Mouse (Mus musculus) heart, postnatal 25 days (tissue): ENCODE results near the gene Myom1. TPM values are rescaled to one million over a fixed set of nuclear protein-coding genes. Genes with fewer than 3 reads are reported as not detected.

ENCODE experiments used
- DNase-seq: peaks from one replicate; pipeline ENCODE4 v3.0.0; 2022; ENCODE audit warnings: low spot score
- intact Hi-C: fragments of 180-260 bp; cut with DNase I; formaldehyde crosslinking; loops from one replicate; pipeline ENCODE4 v1.15.1; 2025
- total RNA-seq, 2 experiments: library from RNA; stranded (reverse); gene quantifications; 2 replicates each; pipeline ENCODE4 v1.2.3; 2021

Gene Myom1
- total RNA-seq, 2 experiments from 2014 or later, result 1,192 to 1,218 TPM

DNA sequence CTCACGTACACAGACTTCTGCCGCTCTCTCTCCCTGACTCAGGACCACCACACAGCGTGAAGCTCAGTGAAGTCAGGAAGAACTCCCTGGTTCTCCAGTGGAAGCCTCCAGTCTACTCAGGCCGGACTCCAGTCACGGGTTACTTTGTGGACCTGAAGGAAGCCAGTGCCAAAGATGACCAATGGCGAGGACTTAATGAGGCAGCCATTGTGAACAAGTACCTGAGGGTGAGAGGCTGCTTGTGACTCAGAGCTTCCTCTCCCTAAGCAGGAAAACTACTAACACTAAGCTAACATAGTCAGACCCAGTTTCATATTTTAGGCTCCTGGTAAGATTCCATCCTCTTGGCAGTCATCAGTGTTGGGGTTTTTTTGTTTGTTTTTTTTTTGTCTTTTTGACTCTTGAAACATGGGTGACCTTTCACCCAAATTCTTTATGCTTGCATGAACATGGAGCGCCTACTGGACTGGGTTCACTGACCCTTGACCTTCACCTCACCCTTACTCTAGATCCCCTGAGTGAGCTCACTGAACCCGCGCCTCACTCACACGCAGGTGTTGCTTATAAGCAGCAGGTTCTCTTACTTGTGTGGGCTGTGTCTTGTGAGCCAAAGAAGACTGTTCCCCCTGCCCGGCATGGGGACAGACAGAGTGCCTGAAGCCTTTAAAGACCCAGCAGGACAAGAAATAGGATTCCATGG is 87.5 kb downstream of the Myom1 start:
- DNase-seq, result no peak
- intact Hi-C loops, result no loop called here

- intact Hi-C loops, result no loop called here
- no peak for DNase-seq
Observed at GRCm38 (mm10) chr17:71091024-71091423, 88.6 kb downstream of the Myom1 start.

DNA sequence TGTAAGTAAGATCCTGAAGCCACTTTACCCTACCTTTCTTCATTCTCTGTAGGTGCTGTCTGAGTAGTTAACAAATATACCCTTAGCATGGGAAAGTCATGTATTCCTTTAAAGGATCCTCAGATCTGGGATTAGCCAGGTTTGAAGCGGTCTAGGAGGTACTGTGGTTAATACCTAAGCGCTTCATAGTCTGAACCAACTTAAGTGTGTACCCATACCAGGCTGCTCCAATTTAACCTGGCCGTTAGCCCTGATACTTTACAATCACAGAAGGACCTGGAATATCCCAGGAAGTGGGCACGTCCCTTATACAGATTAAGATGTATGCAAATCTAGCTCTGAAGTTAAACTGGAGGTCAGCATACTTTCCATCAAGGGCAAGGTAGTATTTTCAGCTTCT is 89.9 kb downstream of the Myom1 start:
- DNase-seq, result no peak
- intact Hi-C loops, result no loop called here

GRCm38 (mm10) chr17:71093793-71094192 is 91.4 kb downstream of the Myom1 start:
- intact Hi-C loops, result no loop called here

GRCm38 (mm10) chr17:71094438-71094837 is 92.0 kb downstream of the Myom1 start:
- intact Hi-C loops, result no loop called here
- no peak for DNase-seq

More at GRCm38 (mm10) chr17:71093793-71094192, 91.4 kb downstream of the Myom1 start:
- DNase-seq, result no peak

DNA sequence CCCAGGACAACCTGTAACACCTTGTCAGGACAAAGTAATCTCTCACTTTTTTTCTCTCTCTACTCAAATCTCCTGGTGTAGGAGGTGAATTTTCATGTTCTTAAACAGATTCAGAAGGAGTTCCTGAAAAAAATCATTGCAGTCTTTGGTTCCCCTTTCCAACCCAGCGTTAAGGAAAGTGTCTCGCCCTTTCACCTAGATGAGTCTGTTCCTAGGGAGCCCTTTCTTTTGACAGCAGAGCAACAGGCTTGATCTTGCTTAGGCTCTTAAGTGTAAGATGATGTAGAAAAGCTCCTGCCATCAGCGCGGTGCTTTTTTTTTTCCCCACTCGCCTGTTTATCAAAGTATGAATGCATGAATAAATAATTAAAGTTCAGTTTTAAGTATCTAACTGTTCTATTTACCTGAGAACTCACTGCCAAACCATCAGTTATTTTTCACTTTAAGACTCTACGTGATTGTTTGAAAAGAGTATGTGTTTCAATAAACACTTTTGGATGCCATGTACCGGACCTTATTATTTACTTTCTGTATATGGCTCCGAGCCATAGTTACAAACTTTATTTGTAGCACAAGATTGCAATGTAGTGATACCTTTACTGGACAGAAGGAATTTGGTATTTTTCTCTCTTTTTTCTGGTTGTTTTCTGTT is 94.2 kb downstream of the Myom1 start:
- no peak for DNase-seq
- intact Hi-C loops, result no loop called here

DNA sequence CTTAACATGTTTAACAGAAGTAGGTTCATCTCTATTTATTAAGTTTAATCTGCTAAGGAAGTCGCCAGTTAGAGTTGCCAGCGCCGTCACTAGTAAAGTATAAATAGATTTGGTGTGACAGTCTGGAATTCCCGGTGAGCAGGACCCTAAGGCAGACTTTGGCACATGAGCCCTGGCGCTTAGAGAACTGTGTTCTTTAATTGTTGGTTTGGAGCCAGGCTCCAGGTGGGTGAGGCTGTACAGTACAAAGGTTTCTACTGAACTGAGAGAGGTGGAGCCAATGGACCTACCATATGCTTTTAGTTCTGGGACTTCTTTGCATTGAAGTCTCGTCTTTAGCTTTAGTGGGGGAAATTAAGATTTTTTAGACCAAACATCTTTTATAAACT is 94.8 kb downstream of the Myom1 start:
- intact Hi-C loops, result no loop called here
- DNase-seq, result no peak

- no peak for DNase-seq
- intact Hi-C loops, result no loop called here
Observed at GRCm38 (mm10) chr17:71098606-71099005, 96.2 kb downstream of the Myom1 start.

- DNase-seq, result no peak
- intact Hi-C loops, result no loop called here
Observed at GRCm38 (mm10) chr17:71102571-71103551, 100.4 kb downstream of the Myom1 start.

- no peak for DNase-seq
- intact Hi-C loops, result no loop called here
Observed at GRCm38 (mm10) chr17:71105297-71105696, 102.9 kb downstream of the Myom1 start.

DNA sequence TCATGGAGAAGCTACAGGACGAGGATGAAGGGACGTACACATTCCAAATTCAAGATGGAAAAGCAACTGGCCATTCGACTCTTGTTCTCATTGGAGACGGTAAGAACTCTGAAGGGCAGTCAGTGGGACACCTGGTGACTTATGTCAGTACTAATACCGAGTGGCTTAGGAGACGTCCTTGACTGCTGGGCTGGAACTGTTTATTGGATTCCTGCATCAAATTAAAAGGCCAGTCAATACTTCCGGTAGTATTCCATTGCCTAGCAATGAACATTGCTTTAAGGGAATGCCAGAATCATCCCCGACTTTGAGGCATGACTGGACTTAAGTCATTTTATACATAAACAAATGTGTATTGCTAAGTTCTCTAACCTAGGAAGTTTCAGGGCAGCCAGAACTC is 103.8 kb downstream of the Myom1 start:
- DNase-seq, result no peak
- intact Hi-C loops, result no loop called here

- intact Hi-C loops, result no loop called here
- no peak for DNase-seq
Observed at GRCm38 (mm10) chr17:71110753-71111265, 108.4 kb downstream of the Myom1 start.

DNA sequence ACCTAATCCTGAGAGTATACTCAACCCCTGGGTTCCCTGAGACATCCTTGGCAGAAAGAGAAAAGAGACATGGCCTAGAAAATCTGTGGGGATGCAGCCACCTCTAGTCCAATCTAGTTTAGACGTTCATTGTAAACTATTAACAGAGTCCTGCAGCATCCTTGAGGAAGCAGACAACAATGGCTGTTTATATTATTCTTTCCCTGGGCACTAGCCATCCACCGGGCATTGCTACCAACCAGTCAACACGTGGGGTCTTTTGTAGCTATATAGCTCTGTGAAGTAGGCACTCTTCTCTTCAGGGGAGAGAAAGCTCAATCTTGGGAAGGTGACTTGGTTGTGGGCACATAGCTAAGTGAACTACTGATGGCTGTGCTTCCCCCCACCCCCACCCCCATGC is 110.3 kb downstream of the Myom1 start:
- no peak for DNase-seq
- intact Hi-C loops, result no loop called here

- intact Hi-C loops, result no loop called here
- no peak for DNase-seq
Observed at GRCm38 (mm10) chr17:71114282-71114681, 111.8 kb downstream of the Myom1 start.

DNA sequence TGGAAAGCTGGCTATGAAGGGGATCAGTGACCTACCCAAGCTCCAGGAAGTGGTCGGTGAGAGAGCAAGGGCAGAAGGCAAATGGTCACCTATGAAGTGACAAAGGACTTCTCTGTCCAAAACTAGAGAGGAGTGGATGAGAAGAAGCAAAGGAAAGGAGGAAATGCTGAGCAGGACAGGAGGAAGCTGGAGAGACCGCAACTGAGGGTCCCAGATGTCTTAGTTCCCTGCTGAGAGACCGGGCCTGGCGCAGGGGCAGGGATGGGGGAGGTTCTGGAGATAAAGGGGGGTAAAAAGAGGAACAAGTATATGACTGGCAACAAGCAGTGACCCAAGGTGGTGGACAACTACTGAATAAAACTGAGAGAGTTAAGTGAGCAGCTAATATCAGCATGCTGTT is 115.5 kb downstream of the Myom1 start:
- DNase-seq, result no peak
- intact Hi-C loops, result no loop called here

GRCm38 (mm10) chr17:71118607-71119006 is 116.2 kb downstream of the Myom1 start:
- no peak for DNase-seq
- intact Hi-C loops, result no loop called here

DNA sequence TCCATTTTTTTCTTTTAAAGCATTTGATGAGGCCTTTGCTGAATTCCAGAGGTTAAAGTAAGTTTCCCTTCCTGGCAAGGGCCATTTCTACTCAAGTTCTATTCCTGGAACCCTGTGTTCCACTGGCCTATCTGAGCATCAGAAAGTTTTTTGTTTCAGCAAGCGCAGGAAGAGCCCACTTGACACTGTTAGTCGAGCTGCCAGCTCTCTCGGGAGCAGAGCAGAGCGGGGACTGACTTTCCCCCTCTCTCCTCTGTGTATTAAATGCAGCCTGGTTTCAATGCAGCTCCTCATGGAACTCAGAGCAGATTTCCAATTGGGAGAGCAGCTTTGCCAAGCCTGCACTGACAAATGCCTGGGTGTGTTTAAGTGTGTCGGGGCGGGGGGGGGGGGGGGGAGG is 118.2 kb downstream of the Myom1 start:
- DNase-seq, result no peak
- intact Hi-C loops, result no loop called here

DNA sequence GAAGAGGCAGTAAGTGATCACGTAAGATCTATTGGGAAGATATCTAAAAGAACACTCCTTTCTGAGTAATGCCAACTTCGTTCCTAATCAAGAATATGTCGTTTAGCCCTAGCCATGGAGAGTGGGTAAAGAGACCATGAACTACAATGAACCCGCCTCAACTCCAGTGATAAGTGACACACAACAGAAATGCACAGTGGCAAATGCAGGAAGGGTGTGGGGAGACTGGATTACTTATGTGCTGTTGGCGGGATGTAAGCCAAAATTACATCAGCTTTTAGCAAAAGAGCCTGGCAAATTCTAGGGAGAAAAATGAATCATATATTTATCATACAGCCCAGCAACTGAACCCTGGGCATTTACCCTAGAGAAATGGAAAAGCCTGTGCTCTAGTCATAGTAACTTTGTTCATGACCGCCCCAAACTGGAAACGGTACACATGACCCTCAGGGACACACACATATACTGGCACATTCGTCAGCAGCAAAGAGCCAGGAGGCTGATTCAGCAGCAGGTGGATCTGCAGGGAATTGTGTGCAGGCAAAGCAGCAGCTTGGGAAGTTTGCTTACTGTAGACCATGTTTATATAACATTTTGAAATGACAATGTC is 121.7 kb downstream of the Myom1 start:
- no peak for DNase-seq
- intact Hi-C loops, result no loop called here

DNA sequence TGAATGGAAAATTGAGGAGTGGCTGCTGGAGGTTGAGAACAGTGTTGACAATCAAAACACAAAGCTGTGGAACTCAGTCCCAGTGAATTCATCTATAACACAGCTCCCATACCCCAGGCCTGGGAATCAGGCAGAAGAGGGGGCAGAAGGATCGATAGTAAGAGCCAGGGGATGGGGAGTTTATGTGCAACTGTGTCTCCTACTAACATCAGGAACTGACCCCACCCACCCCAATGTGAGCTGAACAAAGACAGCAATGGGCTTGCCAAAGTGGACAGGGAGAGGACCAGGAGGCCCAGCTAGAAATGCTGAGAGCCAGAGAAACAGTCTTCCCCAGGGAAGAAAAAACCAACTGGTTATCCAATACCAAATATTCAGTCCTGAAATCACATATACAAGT is 122.2 kb downstream of the Myom1 start:
- DNase-seq, result no peak
- intact Hi-C loops, result no loop called here

DNA sequence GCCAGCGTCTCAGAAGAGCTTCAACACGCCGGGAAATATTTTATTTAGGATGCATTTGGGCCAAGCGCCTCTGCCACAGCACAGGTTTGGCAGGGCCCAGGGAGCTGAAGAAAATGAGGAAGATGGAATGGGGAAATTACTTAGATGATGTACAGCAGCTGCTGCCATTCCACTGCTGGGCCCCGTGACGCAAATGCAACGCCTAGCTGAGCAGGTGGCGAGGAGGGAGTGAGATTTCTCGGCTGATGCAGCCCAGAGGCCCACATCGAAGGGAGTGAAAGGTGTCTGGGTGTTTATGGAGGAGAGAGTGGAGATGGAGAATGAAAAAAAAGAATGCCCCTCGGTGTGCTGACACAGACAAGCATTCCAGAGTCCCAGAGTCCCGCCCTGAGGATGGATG is 123.1 kb downstream of the Myom1 start:
- DNase-seq, result no peak

More for the DNA sequence above, 123.1 kb downstream of the Myom1 start:
- intact Hi-C loops, result no loop called here
